Comparison of ENCODE assay signal across 9 mouse cellular contexts in genomic region chr12:80922869-80923268, GRCm38 (mm10). TPM values are rescaled to one million over a fixed set of nuclear protein-coding genes. Genes with fewer than 3 reads are reported as not detected.
DNase-seq lines count a peak whose midpoint lies in the region; ATAC-seq and TF ChIP-seq lines count a peak whose summit lies in the region.
"Had no signal": no experiment of that assay in that cellular context is flagged by ENCODE, and none has a peak within 500 bp of the region (broad histone marks: within the 10 kb centered on the region; RNA-seq: fewer than 3 reads in every experiment).

No protein-coding gene starts in this region.

- peak overlapping the region; percentile 41 for H3K4me2 ChIP-seq in forebrain, postnatal 0 days (ENCODE audit: low read depth)
- H3K4me2 ChIP-seq in liver, embryonic 13.5 days = peak overlapping the region; percentile 21
- peak overlapping the region; percentile 43 for H3K4me2 ChIP-seq in stomach, embryonic 15.5 days

- DNase-seq in left cerebral cortex, postnatal 14 days (ENCODE audit: low spot score in 2 of 2) = peak; percentile 13 to 40
- no peak for DNase-seq in left cerebral cortex, postnatal 36 days (ENCODE audit: low spot score in 2 of 2)
- peak; percentile 42 for DNase-seq in forebrain, postnatal 0 days
- DNase-seq in liver, embryonic 13.5 days = no peak
- no peak for DNase-seq in urinary bladder, postnatal 10 days (ENCODE audit: low spot score)
- no peak for DNase-seq in layer of hippocampus, adult 11-12 months (ENCODE audit: low spot score)
- DNase-seq: thymus, postnatal 25 days had no signal

- H3K9me3 ChIP-seq in forebrain, postnatal 0 days (ENCODE audit: low read length) = no peaks in the 10 kb centered on the region
- no peaks in the 10 kb centered on the region for H3K9me3 ChIP-seq in liver, embryonic 13.5 days (replicated peaks)
- H3K9me3 ChIP-seq in stomach, embryonic 15.5 days = no peaks in the 10 kb centered on the region

- H3K9ac ChIP-seq in forebrain, postnatal 0 days = 0 out of 2 replicates have a peak overlapping the region, but pooled peaks have one; percentile 14
- peak overlapping the region; percentile 1; the same call in 1 of the 2 replicates for H3K9ac ChIP-seq in liver, embryonic 13.5 days
- H3K9ac ChIP-seq in stomach, embryonic 15.5 days = no peak overlapping the region

- intact Hi-C loops in left cerebral cortex, postnatal 14 days (cut with DNase I) = no loop called here
- intact Hi-C loops in left cerebral cortex, postnatal 36 days (cut with DNase I) = no loop called here

- no peaks in the 10 kb centered on the region for H3K36me3 ChIP-seq in forebrain, postnatal 0 days (ENCODE audit: insufficient read depth)
- H3K36me3 ChIP-seq in liver, embryonic 13.5 days = no peaks in the 10 kb centered on the region
- no peaks in the 10 kb centered on the region for H3K36me3 ChIP-seq in stomach, embryonic 15.5 days

- WGBS in forebrain, postnatal 0 days = 8% methylated on average over 7 of the region's 7 CpGs
- 14% methylated on average over 7 of the region's 7 CpGs for WGBS in liver, embryonic 13.5 days (ENCODE audit: insufficient replicate concordance)
- 5% methylated on average over 7 of the region's 7 CpGs for WGBS in stomach, embryonic 15.5 days

- TF ChIP-seq CTCF in forebrain, postnatal 0 days (IDR thresholded peaks at IDR 0.05; ENCODE audit: low read depth) = no peak

- no peak overlapping the region; the same call in 1 of the 2 replicates for H3K4me3 ChIP-seq in forebrain, postnatal 0 days (ENCODE audit: low read depth, low read length)
- no peak overlapping the region for H3K4me3 ChIP-seq in liver, embryonic 13.5 days (replicated peaks)
- H3K4me3 ChIP-seq in stomach, embryonic 15.5 days (replicated peaks) = no peak overlapping the region; the same call in 1 of the 2 replicates

- no peaks in the 10 kb centered on the region for H3K27me3 ChIP-seq in forebrain, postnatal 0 days (ENCODE audit: insufficient read depth, low read length)
- H3K27me3 ChIP-seq in liver, embryonic 13.5 days = peaks cover 33% of the 10 kb centered on the region
- H3K27me3 ChIP-seq in stomach, embryonic 15.5 days (replicated peaks) = no peaks in the 10 kb centered on the region

- H3K27ac ChIP-seq in forebrain, postnatal 0 days (ENCODE audit: low read depth, low read length) = no peak overlapping the region
- H3K27ac ChIP-seq in liver, embryonic 13.5 days = no peak overlapping the region
- H3K27ac ChIP-seq in stomach, embryonic 15.5 days = peak overlapping the region; percentile 89; the same call in 1 of the 2 replicates

- no peaks in the 10 kb centered on the region for H3K4me1 ChIP-seq in forebrain, postnatal 0 days (ENCODE audit: insufficient read depth)
- peaks cover 30% of the 10 kb centered on the region for H3K4me1 ChIP-seq in liver, embryonic 13.5 days (replicated peaks)
- peaks cover 2% of the 10 kb centered on the region; the same call in 1 of the 2 replicates for H3K4me1 ChIP-seq in stomach, embryonic 15.5 days

- ATAC-seq in forebrain, postnatal 0 days = peak; percentile 86
- no peak for ATAC-seq in liver, embryonic 13.5 days (ENCODE audit: low read depth)
- peak; percentile 25; the same call in 1 of the 2 replicates for ATAC-seq in stomach, embryonic 15.5 days (ENCODE audit: insufficient read depth, low FRiP score, low read depth)

RNA-seq across cellular contexts. Expression of gene Srsf5, which starts 22.4 kb away (rescaled TPM):
- total RNA-seq in left cerebral cortex, postnatal 14 days (2021) = 100 to 1,000 TPM; 314 to 326 TPM
- total RNA-seq in left cerebral cortex, postnatal 36 days (2021) = 100 to 1,000 TPM; 256 to 346 TPM
- total RNA-seq in forebrain, postnatal 0 days (2014; rRNA removed) = 344 and 488 TPM in 2 replicates
- polyA plus RNA-seq in forebrain, postnatal 0 days (2015; fragmentation: Nextera tagmentation; extraction: Ambion mirVana) = 488 and 529 TPM in 2 replicates
- 313 and 375 TPM in 2 replicates for polyA plus RNA-seq in liver, embryonic 13.5 days (2015; fragmentation: Nextera tagmentation; extraction: Ambion mirVana)
- 586 and 630 TPM in 2 replicates for polyA plus RNA-seq in stomach, embryonic 15.5 days (2015; fragmentation: Nextera tagmentation; extraction: Ambion mirVana)

RNA-seq across cellular contexts. Expression of gene Slc10a1, which starts 45.6 kb away (rescaled TPM):
- total RNA-seq in left cerebral cortex, postnatal 14 days (2021) = not detected
- not detected for total RNA-seq in left cerebral cortex, postnatal 36 days (2021)
- not detected in 2 replicates for total RNA-seq in forebrain, postnatal 0 days (2014; rRNA removed)
- not detected in 2 replicates for polyA plus RNA-seq in forebrain, postnatal 0 days (2015; fragmentation: Nextera tagmentation; extraction: Ambion mirVana)
- 0.74 and 0.95 TPM in 2 replicates for polyA plus RNA-seq in liver, embryonic 13.5 days (2015; fragmentation: Nextera tagmentation; extraction: Ambion mirVana)
- 0.83 and 1.3 TPM in 2 replicates for polyA plus RNA-seq in stomach, embryonic 15.5 days (2015; fragmentation: Nextera tagmentation; extraction: Ambion mirVana)
- polyA plus RNA-seq: large intestine, adult 2 months had no signal

Comparison
In these comparisons a context has a peak if more than half of its experiments do, and no peak if none do; other contexts are left out.
1. DNase-seq: peak in left cerebral cortex, postnatal 14 days (2 of 2) and forebrain, postnatal 0 days (single experiment); none in left cerebral cortex, postnatal 36 days (0 of 2), liver, embryonic 13.5 days (single experiment), urinary bladder, postnatal 10 days (single experiment) and layer of hippocampus, adult 11-12 months (single experiment).
2. Peak in every context shown above with its lines, with median percentiles within 50 percentile points of each other: H3K4me2 ChIP-seq.